Mouse (Mus musculus) lung, postnatal 0 days (tissue): ENCODE results near the gene Rps17. TPM values are rescaled to one million over a fixed set of nuclear protein-coding genes. Genes with fewer than 3 reads are reported as not detected.

ENCODE experiments used
- ATAC-seq: fragments of 200-750 bp; cut with Nextera tagmentation; 2 replicates; pipeline ENCODE4 v1.8.0; 2017; ENCODE audit warnings: moderate library complexity
- DNase-seq: peaks from one replicate; pipeline ENCODE4 v3.0.0-alpha.2; 2016; ENCODE audit warnings: low spot score
- H3K27ac ChIP-seq: fragments of 300-500 bp; sonication (generic); 2 replicates; pipeline ENCODE4 v1.5.1; 2014; ENCODE audit warnings: antibody characterized with exemption, mild to moderate bottlenecking, low read length, mixed read lengths
- H3K27me3 ChIP-seq: fragments of 300-500 bp; sonication (generic); replicated peaks from 2 replicates; pipeline ENCODE4 v1.6.1; 2014; ENCODE audit warnings: low read length, mixed read lengths; ENCODE audit not compliant: insufficient read depth
- H3K36me3 ChIP-seq: fragments of 300-500 bp; sonication (generic); 2 replicates; pipeline ENCODE4 v1.6.1; 2014; ENCODE audit warnings: low read length, mixed read lengths; ENCODE audit not compliant: insufficient read depth
- H3K4me1 ChIP-seq: fragments of 300-500 bp; sonication (generic); 2 replicates; pipeline ENCODE4 v1.6.1; 2014; ENCODE audit warnings: antibody characterized with exemption, low read depth, low read length, mixed read lengths; ENCODE audit not compliant: insufficient read depth
- H3K4me2 ChIP-seq: fragments of 300-500 bp; sonication (generic); replicated peaks from 2 replicates; pipeline ENCODE4 v1.6.1; 2014; ENCODE audit warnings: low read depth, mild to moderate bottlenecking, low read length, moderate library complexity, mixed read lengths
- H3K4me3 ChIP-seq: fragments of 300-500 bp; sonication (generic); 2 replicates; pipeline ENCODE4 v1.5.1; 2014; ENCODE audit warnings: low read depth, low read length
- H3K9ac ChIP-seq: fragments of 300-500 bp; sonication (generic); replicated peaks from 2 replicates; pipeline ENCODE4 v1.6.1; 2014; ENCODE audit warnings: low read depth, mild to moderate bottlenecking
- H3K9me3 ChIP-seq: fragments of 300-500 bp; sonication (generic); 2 replicates; pipeline ENCODE4 v1.6.1; 2016; ENCODE audit warnings: low read length, mixed read lengths
- CTCF ChIP-seq: IDR thresholded peaks from 2 replicates; pipeline ENCODE4 v1.5.1; 2016; ENCODE audit warnings: antibody characterized with exemption, mild to moderate bottlenecking
- EP300 ChIP-seq: IDR thresholded peaks from 2 replicates; pipeline ENCODE4 v1.6.1; 2016; ENCODE audit warnings: antibody characterized with exemption, mild to moderate bottlenecking, control low read depth
- WGBS: fragments of 180-500 bp; shearing (Covaris S2); extraction: QIAGEN DNeasy Blood & Tissue Kit; methylation state at CpG from one replicate; pipeline ENCODE4 v1.1.7; 2014; 5-methylcytosine and 5-hydroxymethylcytosine counted together
- polyA plus RNA-seq: library from polyadenylated mRNA; unstranded; fragments of >200 nt; fragmentation: Nextera tagmentation; extraction: Ambion mirVana; gene quantifications from 2 replicates; pipeline ENCODE4 v1.2.1, GENCODE M21; 2015

Rps17 gene
- polyA plus RNA-seq, 1 experiment from 2014 or later, result 899 TPM

- ATAC-seq (no peak), DNase-seq (no peak)
- peaks cover 15% of the 10 kb centered on the region for H3K36me3 ChIP-seq
- TF ChIP-seq CTCF (no peak), EP300 (no peak)
- 6% methylated on average over 10 of the region's 10 CpGs for WGBS
- peak overlapping the region; percentile 79 for H3K4me3 ChIP-seq
- H3K4me1 ChIP-seq, result peaks cover 4% of the 10 kb centered on the region; the same call in 1 of the 2 replicates
- H3K9me3 ChIP-seq, result no peaks in the 10 kb centered on the region
- no peak overlapping the region for H3K27ac ChIP-seq
- H3K4me2 ChIP-seq, result peak overlapping the region; percentile 70
- no peaks in the 10 kb centered on the region for H3K27me3 ChIP-seq
- H3K9ac ChIP-seq, result peak overlapping the region; percentile 98
Observed at GRCm38 (mm10) chr7:81343831-81344230, 1.2 kb downstream of the Rps17 start.

- Histone ChIP-seq H3K27ac (no peak overlapping the region), H3K4me3 (0 out of 2 replicates have a peak overlapping the region, but pooled peaks have one; percentile 79), H3K4me2 (peak overlapping the region; percentile 70), H3K27me3 (no peaks in the 10 kb centered on the region), H3K36me3 (peaks cover 15% of the 10 kb centered on the region), H3K9me3 (no peaks in the 10 kb centered on the region), H3K9ac (peak overlapping the region; percentile 98), H3K4me1 (peaks cover 4% of the 10 kb centered on the region; the same call in 1 of the 2 replicates)
- no peak for ATAC-seq
- DNase-seq, result peak; percentile 20
- 22% methylated on average over 8 of the region's 8 CpGs for WGBS
- no peak for TF ChIP-seq EP300
- no peak for TF ChIP-seq CTCF
Observed at GRCm38 (mm10) chr7:81343316-81343715, 1.7 kb downstream of the Rps17 start.

GRCm38 (mm10) chr7:81342356-81343094, 2.5 kb downstream of the Rps17 start:
- Histone ChIP-seq H3K9me3 (no peaks in the 10 kb centered on the region), H3K36me3 (peaks cover 15% of the 10 kb centered on the region), H3K27me3 (no peaks in the 10 kb centered on the region), H3K27ac (no peak overlapping the region), H3K4me3 (no peak overlapping the region), H3K4me2 (0 out of 2 replicates have a peak overlapping the region, but pooled peaks have one; percentile 17), H3K4me1 (peaks cover 4% of the 10 kb centered on the region; the same call in 1 of the 2 replicates), H3K9ac (0 out of 2 replicates have a peak overlapping the region, but pooled peaks have one; percentile 9)
- WGBS, result 55% methylated on average over 8 of the region's 8 CpGs
- TF ChIP-seq CTCF, result no peak
- no peak for DNase-seq
- ATAC-seq, result no peak

GRCm38 (mm10) chr7:81341563-81341962, 3.5 kb downstream of the Rps17 start:
- H3K4me2 ChIP-seq, result no peak overlapping the region
- DNase-seq (peak; percentile 47), ATAC-seq (no peak)
- peak; percentile 73 for TF ChIP-seq CTCF
- no peak for TF ChIP-seq EP300
- no peaks in the 10 kb centered on the region for H3K27me3 ChIP-seq
- H3K4me3 ChIP-seq, result no peak overlapping the region
- peaks cover 4% of the 10 kb centered on the region; the same call in 1 of the 2 replicates for H3K4me1 ChIP-seq
- H3K9me3 ChIP-seq, result no peaks in the 10 kb centered on the region
- 28% methylated on average over 3 of the region's 3 CpGs for WGBS
- no peak overlapping the region for H3K27ac ChIP-seq
- H3K9ac ChIP-seq, result no peak overlapping the region; the same call in 1 of the 2 replicates
- H3K36me3 ChIP-seq, result peaks cover 15% of the 10 kb centered on the region

GRCm38 (mm10) chr7:81339783-81340182, 5.3 kb downstream of the Rps17 start:
- Histone ChIP-seq H3K4me2 (no peak overlapping the region), H3K27me3 (no peaks in the 10 kb centered on the region), H3K9me3 (no peaks in the 10 kb centered on the region), H3K4me3 (no peak overlapping the region), H3K36me3 (peaks cover 15% of the 10 kb centered on the region), H3K27ac (no peak overlapping the region), H3K4me1 (peaks cover 4% of the 10 kb centered on the region; the same call in 1 of the 2 replicates), H3K9ac (no peak overlapping the region)
- no peak for ATAC-seq
- DNase-seq, result peak; percentile 56
- 78% methylated on average over 4 of the region's 4 CpGs for WGBS
- TF ChIP-seq CTCF (peak; percentile 85), EP300 (no peak)

GRCm38 (mm10) chr7:81338522-81338873, 6.6 kb downstream of the Rps17 start:
- ATAC-seq, result no peak
- Histone ChIP-seq H3K27ac (no peak overlapping the region), H3K4me2 (no peak overlapping the region), H3K9me3 (no peaks in the 10 kb centered on the region), H3K9ac (no peak overlapping the region), H3K4me1 (no peaks in the 10 kb centered on the region), H3K36me3 (peaks cover 16% of the 10 kb centered on the region), H3K27me3 (no peaks in the 10 kb centered on the region), H3K4me3 (no peak overlapping the region)
- 81% methylated on average over 3 of the region's 3 CpGs for WGBS
- DNase-seq, result no peak
- TF ChIP-seq EP300, result no peak
- TF ChIP-seq CTCF, result no peak
